Mouse (Mus musculus) T-cell, adult 2 months (primary cell): ENCODE results near the gene Klrc2.
"Not testable (repeated sequence)": the region's sequence is repeated elsewhere in the genome, so short reads cannot be mapped to it uniquely, and the experiment has no call there.

Experiments
- DNase-seq: peaks from one replicate; pipeline ENCODE4 v3.0.0; 2022; ENCODE audit warnings: low spot score

Klrc2 gene

DNA sequence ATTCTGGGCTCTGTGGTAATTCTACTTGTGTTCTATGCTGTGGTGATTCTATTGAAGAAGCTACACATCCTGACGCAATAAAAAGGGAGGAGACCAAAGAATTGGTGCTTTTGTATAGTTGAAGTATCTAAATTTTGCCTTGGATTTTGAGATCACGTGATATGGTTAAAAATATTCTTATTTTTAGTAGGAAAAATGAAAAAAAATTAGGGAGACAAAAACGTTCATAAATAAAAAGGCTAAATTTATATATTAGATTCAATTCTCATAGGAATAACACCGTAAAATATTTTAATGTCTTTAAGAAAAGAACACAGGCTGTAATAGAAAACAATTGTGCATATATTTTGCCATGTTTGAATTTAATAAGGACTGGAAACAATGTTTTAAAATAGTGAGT, at the start of gene Klrc2:
TSS of gene Klrc2 (minus strand) at position 101 of the 400 bp plus-strand sequence.
- DNase-seq, result not testable (repeated sequence)

DNA sequence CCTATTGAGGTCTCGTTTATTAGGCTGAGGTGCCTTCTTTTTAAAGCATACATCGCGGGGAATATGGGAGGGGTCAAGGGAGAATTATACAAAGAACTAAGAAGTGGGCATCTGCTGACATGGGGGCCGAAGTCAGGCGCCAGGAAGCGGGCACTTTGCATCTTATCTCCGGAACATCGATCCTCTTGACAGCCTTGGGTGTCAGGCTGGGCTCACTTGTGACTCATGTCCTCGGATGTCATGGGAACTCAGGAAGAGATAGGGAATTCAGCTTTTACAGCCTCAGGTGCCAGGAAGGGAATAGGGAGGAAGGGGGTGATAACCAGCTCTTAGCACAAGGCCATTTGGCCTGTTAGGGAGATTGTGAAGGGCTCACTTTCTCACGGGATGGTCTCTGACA, 30.9 kb upstream of the Klrc2 start:
- not testable (repeated sequence) for DNase-seq

- peak; percentile 68 for DNase-seq
Observed at GRCm38 (mm10) chr6:129680379-129680778, 19.9 kb upstream of the Klrc2 start.

- DNase-seq, result no peak
Observed at GRCm38 (mm10) chr6:129678873-129679272, 18.4 kb upstream of the Klrc2 start, which contains the start of gene Klrc1. Gene Klrc1 (minus strand): TSS chr6:129678973.

DNA sequence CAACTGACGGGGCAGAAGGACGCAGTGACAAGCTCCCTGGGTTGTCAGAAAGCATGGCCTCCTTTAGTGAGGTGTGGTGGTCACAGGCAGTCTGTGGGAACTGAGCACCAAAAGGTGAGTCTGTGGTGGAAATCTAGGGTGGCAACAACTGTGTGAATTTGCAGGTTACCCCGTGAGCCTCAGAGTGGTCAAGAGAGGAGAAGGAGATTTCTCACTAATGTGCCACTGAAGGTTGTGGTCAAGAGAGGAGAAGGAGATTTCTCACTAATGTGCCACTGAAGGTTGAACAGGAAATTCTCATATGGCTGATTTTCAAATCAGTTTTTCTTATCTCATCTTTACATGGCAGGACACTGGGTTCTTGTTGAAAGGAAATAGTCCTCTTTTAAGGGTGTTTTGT, 812 bp upstream of the Klrc2 start:
- not testable (repeated sequence) for DNase-seq

- not testable (repeated sequence) for DNase-seq
Observed at GRCm38 (mm10) chr6:129644054-129644453, 16.4 kb downstream of the Klrc2 start.

DNA sequence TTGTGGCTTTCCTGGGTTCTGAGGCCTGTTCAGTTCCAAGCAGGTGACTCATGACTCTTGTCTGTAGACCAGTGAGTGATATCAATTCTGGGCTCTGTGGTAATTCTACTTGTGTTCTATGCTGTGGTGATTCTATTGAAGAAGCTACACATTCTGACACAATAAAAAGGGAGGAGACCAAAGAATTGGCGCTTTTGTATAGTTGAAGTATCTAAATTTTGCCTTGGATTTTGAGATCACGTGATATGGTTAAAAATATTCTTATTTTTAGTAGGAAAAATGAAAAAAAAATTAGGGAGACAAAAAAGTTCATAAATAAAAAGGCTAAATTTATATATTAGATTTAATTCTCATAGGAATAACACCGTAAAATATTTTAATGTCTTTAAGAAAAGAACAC, 17.3 kb downstream of the Klrc2 start, which contains the start of gene Klrc3:
TSS of gene Klrc3 (minus strand) at position 101 of the 400 bp plus-strand sequence.
- not testable (repeated sequence) for DNase-seq

- not testable (repeated sequence) for DNase-seq
Observed at GRCm38 (mm10) chr6:129631046-129631445, 29.4 kb downstream of the Klrc2 start.

GRCm38 (mm10) chr6:129623735-129624134, 36.8 kb downstream of the Klrc2 start, which contains the start of gene Klrk1:
Gene Klrk1 (minus strand): TSS chr6:129623864.
- no peak for DNase-seq

- peak; percentile 82 for DNase-seq
Observed at GRCm38 (mm10) chr6:129608372-129608771, 52.1 kb downstream of the Klrc2 start.
